Mouse (Mus musculus): ENCODE data around the gene Fcrl5. TPM values are rescaled to one million over a fixed set of nuclear protein-coding genes. Genes with fewer than 3 reads are reported as not detected.

Gene Fcrl5
- total RNA-seq, 2 experiments from 2014 or later, result not detected

- TF ChIP-seq CTCF (IDR thresholded peaks at IDR 0.05), result peak; percentile 11; the same call in 1 of the 2 replicates
- intact Hi-C loops (cut with DNase I), result loop anchor here (5.0 to 10.0 kb wide), 3 partner anchors 37 to 1380 kb away; partner anchors contain the start of genes Arhgef11 and Rps3a1
- peak; percentile 93 for DNase-seq
Measured at GRCm38 (mm10) chr3:87525043-87525836, 89.7 kb downstream of the Fcrl5 start, which contains the start of gene Etv3. Gene Etv3, plus strand, starts transcription at chr3:87525407.

GRCm38 (mm10) chr3:87525837-87526570 is 90.4 kb downstream of the Fcrl5 start:
- H3K4me3 ChIP-seq, result peak overlapping the region; percentile 91
- TF ChIP-seq CTCF (IDR thresholded peaks at IDR 0.05), result no peak
- H3K27ac ChIP-seq, result peak overlapping the region; percentile 97
- intact Hi-C loops (cut with DNase I), result loop anchor here (5.0 to 10.0 kb wide), 3 partner anchors 36 to 1381 kb away; partner anchors contain the start of genes Arhgef11 and Rps3a1
- peak; percentile 38 for DNase-seq

More at GRCm38 (mm10) chr3:87525043-87525836, 89.7 kb downstream of the Fcrl5 start, which contains the start of gene Etv3:
- Histone ChIP-seq H3K4me3 (peak within 1 kb of the TSS; percentile 91), H3K27ac (peak within 1 kb of the TSS; percentile 97)

GRCm38 (mm10) chr3:87527139-87527538 is 91.6 kb downstream of the Fcrl5 start:
- intact Hi-C loops (cut with DNase I), result loop anchor here (5.0 to 10.0 kb wide), 3 partner anchors 35 to 1382 kb away; partner anchors contain the start of genes Arhgef11 and Rps3a1
- no peak overlapping the region for H3K27ac ChIP-seq
- TF ChIP-seq CTCF (IDR thresholded peaks at IDR 0.05), result no peak
- DNase-seq, result no peak
- no peak overlapping the region for H3K4me3 ChIP-seq

GRCm38 (mm10) chr3:87528021-87528420 is 92.4 kb downstream of the Fcrl5 start:
- no peak for TF ChIP-seq CTCF (IDR thresholded peaks at IDR 0.05)
- no peak for DNase-seq
- intact Hi-C loops (cut with DNase I), result loop anchor here (5.0 to 10.0 kb wide), 3 partner anchors 34 to 1383 kb away; partner anchors contain the start of genes Arhgef11 and Rps3a1
- Histone ChIP-seq H3K27ac (no peak overlapping the region), H3K4me3 (no peak overlapping the region)

- no peak for DNase-seq
- H3K4me3 ChIP-seq, result no peak overlapping the region
- H3K27ac ChIP-seq, result no peak overlapping the region
- no peak for TF ChIP-seq CTCF (IDR thresholded peaks at IDR 0.05)
- intact Hi-C loops (cut with DNase I), result loop anchor here (5.0 to 10.0 kb wide), 3 partner anchors 33 to 1384 kb away; partner anchors contain the start of genes Arhgef11 and Rps3a1
Measured at GRCm38 (mm10) chr3:87528841-87529240, 93.3 kb downstream of the Fcrl5 start.

GRCm38 (mm10) chr3:87529568-87529967 is 94.0 kb downstream of the Fcrl5 start:
- no peak overlapping the region for H3K4me3 ChIP-seq
- intact Hi-C loops (cut with DNase I), result loop anchor here (5.0 to 10.0 kb wide), 3 partner anchors 33 to 1385 kb away; partner anchors contain the start of genes Arhgef11 and Rps3a1
- TF ChIP-seq CTCF (IDR thresholded peaks at IDR 0.05), result no peak
- no peak overlapping the region for H3K27ac ChIP-seq
- DNase-seq, result no peak

- no peak for TF ChIP-seq CTCF (IDR thresholded peaks at IDR 0.05)
- no peak overlapping the region for H3K27ac ChIP-seq
- intact Hi-C loops (cut with DNase I), result no loop called here
- no peak for DNase-seq
- no peak overlapping the region for H3K4me3 ChIP-seq
Measured at GRCm38 (mm10) chr3:87530234-87530633, 94.7 kb downstream of the Fcrl5 start.

- Histone ChIP-seq H3K27ac (no peak overlapping the region), H3K4me3 (no peak overlapping the region)
- DNase-seq, result no peak
- TF ChIP-seq CTCF (IDR thresholded peaks at IDR 0.05), result no peak
- intact Hi-C loops (cut with DNase I), result no loop called here
Measured at GRCm38 (mm10) chr3:87533667-87534378, 98.2 kb downstream of the Fcrl5 start.

- intact Hi-C loops (cut with DNase I), result no loop called here
- DNase-seq, result no peak
- Histone ChIP-seq H3K27ac (no peak overlapping the region), H3K4me3 (no peak overlapping the region)
- TF ChIP-seq CTCF (IDR thresholded peaks at IDR 0.05), result no peak
Measured at GRCm38 (mm10) chr3:87538034-87538433, 102.5 kb downstream of the Fcrl5 start.

- H3K27ac ChIP-seq, result peak overlapping the region; percentile 82
Measured at GRCm38 (mm10) chr3:87540028-87540675, 104.6 kb downstream of the Fcrl5 start.

GRCm38 (mm10) chr3:87540714-87541113 is 105.1 kb downstream of the Fcrl5 start:
- peak overlapping the region; percentile 30 for H3K4me3 ChIP-seq
- intact Hi-C loops (cut with DNase I), result no loop called here
- peak; percentile 75 for DNase-seq
- H3K27ac ChIP-seq, result peak overlapping the region; percentile 82
- peak; percentile 9; the same call in 1 of the 2 replicates for TF ChIP-seq CTCF (IDR thresholded peaks at IDR 0.05)

More at GRCm38 (mm10) chr3:87540028-87540675, 104.6 kb downstream of the Fcrl5 start:
- peak; percentile 51 for DNase-seq
- H3K4me3 ChIP-seq, result peak overlapping the region; percentile 30; the same call in 1 of the 2 replicates
- no peak for TF ChIP-seq CTCF (IDR thresholded peaks at IDR 0.05)
- intact Hi-C loops (cut with DNase I), result no loop called here
